Mouse (Mus musculus): ENCODE data around the gene Umodl1. TPM values are rescaled to one million over a fixed set of nuclear protein-coding genes. Genes with fewer than 3 reads are reported as not detected.

The Umodl1 gene
- polyA plus RNA-seq, 1 experiment from 2014 or later: not detected

DNA sequence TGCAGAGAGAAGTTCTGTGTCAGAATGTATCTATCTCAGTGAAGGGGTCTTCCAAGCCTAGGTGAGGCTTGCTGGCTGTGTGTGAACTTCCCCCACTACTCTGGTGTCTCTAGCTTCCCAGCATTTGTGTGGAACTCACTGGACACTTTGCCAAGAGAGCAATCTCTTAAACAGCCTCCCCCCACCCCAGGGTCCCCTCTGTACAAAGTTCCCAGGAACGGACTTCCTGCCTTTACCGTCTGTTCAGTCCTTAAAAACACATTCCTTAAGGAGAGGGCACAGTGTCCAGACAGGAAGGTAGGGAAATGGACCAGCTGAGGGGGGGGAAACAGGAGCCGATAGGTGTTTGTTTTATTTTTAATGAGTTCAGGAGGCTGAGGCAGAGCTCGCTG, 105.8 kb downstream of the Umodl1 start:
- no peak for TF ChIP-seq CTCF (IDR thresholded peaks at IDR 0.05; ENCODE audit: low read depth)
- H3K9me3 ChIP-seq (ENCODE audit: control insufficient read depth, low read length): no peaks in the 10 kb centered on the region
- no peaks in the 10 kb centered on the region for H3K36me3 ChIP-seq (ENCODE audit: control insufficient read depth, insufficient read depth, low read length)
- 0 out of 2 replicates have a peak, but pooled peaks cover 6% of the 10 kb centered on the region for H3K4me1 ChIP-seq (replicated peaks; ENCODE audit: control insufficient read depth, insufficient read depth)
- no peak overlapping the region for H3K4me2 ChIP-seq (replicated peaks; ENCODE audit: low read depth)
- no peak overlapping the region for H3K4me3 ChIP-seq (ENCODE audit: low read depth, low read length)
- no peak for DNase-seq (ENCODE audit: low spot score)
- 0 out of 2 replicates have a peak overlapping the region, but pooled peaks have one; percentile 8 for H3K27ac ChIP-seq (replicated peaks)
- peaks cover 8% of the 10 kb centered on the region; the same call in 1 of the 2 replicates for H3K27me3 ChIP-seq (ENCODE audit: control insufficient read depth, insufficient read depth, low read length)
- WGBS: 53% methylated on average over 4 of the region's 4 CpGs
- ATAC-seq (ENCODE audit: low FRiP score, low TSS enrichment): no peak
- H3K9ac ChIP-seq (ENCODE audit: low read length): no peak overlapping the region

Small RNA genes within 50 kb of the gene (microRNA-seq; reads per million reads assigned to microRNA genes)
- not detected for gene Gm24026

Other genes with a start within 250 kb of the Umodl1 start
- gene Glp1r, start 52.8 kb upstream of the Umodl1 start, polyA plus RNA-seq (2015; fragmentation: Nextera tagmentation; extraction: Ambion mirVana): 0.13 and 0.18 TPM in 2 replicates
- gene Abcg1, start 103.0 kb downstream of the Umodl1 start, polyA plus RNA-seq (2015; fragmentation: Nextera tagmentation; extraction: Ambion mirVana): 11.1 and 13.2 TPM in 2 replicates
- 8.3 and 10.5 TPM in 2 replicates for gene Tff3, start 175.0 kb downstream of the Umodl1 start, polyA plus RNA-seq (2015; fragmentation: Nextera tagmentation; extraction: Ambion mirVana)
- gene Tff2, start 189.6 kb downstream of the Umodl1 start, polyA plus RNA-seq (2015; fragmentation: Nextera tagmentation; extraction: Ambion mirVana): 866 and 948 TPM in 2 replicates
- 9,478 and 9,587 TPM in 2 replicates for gene Tff1, start 210.6 kb downstream of the Umodl1 start, polyA plus RNA-seq (2015; fragmentation: Nextera tagmentation; extraction: Ambion mirVana)
- 0.39 TPM in 2 replicates for gene Tmprss3, start 244.3 kb downstream of the Umodl1 start, polyA plus RNA-seq (2015; fragmentation: Nextera tagmentation; extraction: Ambion mirVana)